Mouse (Mus musculus) liver, embryonic 14.5 days (tissue): Measurements from ENCODE around the gene Pawr.

Experiments used
- CTCF ChIP-seq: IDR thresholded peaks from 2 replicates; pipeline ENCODE4 v1.5.1; 2016; ENCODE audit warnings: antibody characterized with exemption, low read depth, control low read depth
- EP300 ChIP-seq: IDR thresholded peaks from 2 replicates; pipeline ENCODE4 v1.6.1; 2016; ENCODE audit warnings: antibody characterized with exemption, low read depth

DNA sequence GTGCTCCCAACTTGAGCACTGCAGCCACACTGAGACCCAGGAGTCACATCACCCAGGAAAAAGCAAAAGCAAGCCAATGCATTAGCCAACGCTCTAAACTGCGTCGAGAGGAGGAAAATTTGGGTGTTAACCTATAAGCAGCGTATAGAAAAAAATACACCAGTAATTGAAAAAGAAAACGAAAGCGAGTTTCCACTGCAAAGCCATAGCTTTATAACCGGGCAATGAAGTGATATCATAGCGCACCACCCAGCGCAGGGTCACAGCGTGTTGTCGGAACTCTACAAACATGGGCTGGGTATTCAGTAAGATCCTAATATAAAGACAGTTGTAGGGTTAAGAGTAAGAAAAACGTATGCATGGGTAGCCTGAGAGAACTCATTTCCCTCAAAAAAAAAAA, 2.9 kb upstream of the Pawr start:
- TF ChIP-seq CTCF (no peak), EP300 (no peak)
